Mouse (Mus musculus) hindbrain, postnatal 0 days (tissue): ENCODE measurements at regions not wholly inside any gene's neighbourhood (a gene's known extent, or its start where the extent isn't known, plus 50 kb on each side); places are given as distances from the start of the nearest gene placed in this dataset.

ENCODE experiments used
- ATAC-seq: fragments of 200-750 bp; cut with Nextera tagmentation; 2 replicates; pipeline ENCODE4 v1.8.0; 2017; ENCODE audit warnings: mild to moderate bottlenecking, moderate TSS enrichment, moderate library complexity
- DNase-seq: peaks from one replicate; pipeline ENCODE4 v3.0.0-alpha.2; 2015; ENCODE audit warnings: low spot score
- H3K27ac ChIP-seq: fragments of 300-500 bp; sonication (generic); 2 replicates; pipeline ENCODE4 v1.5.1; 2014; ENCODE audit warnings: mild to moderate bottlenecking
- H3K27me3 ChIP-seq: fragments of 300-500 bp; sonication (generic); 2 replicates; pipeline ENCODE4 v1.6.1; 2014; ENCODE audit warnings: low read length, mixed read lengths; ENCODE audit not compliant: insufficient read depth
- H3K36me3 ChIP-seq: fragments of 300-500 bp; sonication (generic); 2 replicates; pipeline ENCODE4 v1.6.1; 2014; ENCODE audit warnings: low read length, mixed read lengths; ENCODE audit not compliant: insufficient read depth
- H3K4me1 ChIP-seq: fragments of 300-500 bp; sonication (generic); 2 replicates; pipeline ENCODE4 v1.6.1; 2014; ENCODE audit warnings: antibody characterized with exemption, low read length, mixed read lengths; ENCODE audit not compliant: insufficient read depth
- H3K4me2 ChIP-seq: fragments of 300-500 bp; sonication (generic); 2 replicates; pipeline ENCODE4 v1.6.1; 2014; ENCODE audit warnings: low read depth, mild to moderate bottlenecking, low read length, moderate library complexity, mixed read lengths
- H3K4me3 ChIP-seq: fragments of 300-500 bp; sonication (generic); 2 replicates; pipeline ENCODE4 v1.5.1; 2014; ENCODE audit warnings: low read length
- H3K9ac ChIP-seq: fragments of 300-500 bp; sonication (generic); replicated peaks from 2 replicates; pipeline ENCODE4 v1.6.1; 2014; ENCODE audit warnings: mild to moderate bottlenecking, low read length, moderate library complexity, mixed read lengths
- H3K9me3 ChIP-seq: fragments of 300-500 bp; sonication (generic); 2 replicates; pipeline ENCODE4 v1.6.1; 2016; ENCODE audit warnings: low read length, mixed read lengths
- CTCF ChIP-seq: IDR thresholded peaks from 2 replicates; pipeline ENCODE4 v1.5.1; 2016; ENCODE audit warnings: antibody characterized with exemption, control low read depth, low read depth
- WGBS: fragments of 180-500 bp; shearing (Covaris S2); extraction: QIAGEN DNeasy Blood & Tissue Kit; methylation state at CpG from one replicate; pipeline ENCODE4 v1.1.7; 2014; 5-methylcytosine and 5-hydroxymethylcytosine counted together

- Histone ChIP-seq H3K4me1 (no peaks in the 10 kb centered on the region), H3K36me3 (no peaks in the 10 kb centered on the region), H3K27me3 (no peaks in the 10 kb centered on the region), H3K27ac (no peak overlapping the region), H3K9me3 (no peaks in the 10 kb centered on the region), H3K4me2 (no peak overlapping the region), H3K9ac (no peak overlapping the region), H3K4me3 (no peak overlapping the region)
- no peak for DNase-seq
- 59% methylated on average over 4 of the region's 4 CpGs for WGBS
- TF ChIP-seq CTCF: no peak
- no peak for ATAC-seq
These were observed 192.3 kb upstream of the B430218F22Rik start for GRCm38 (mm10) chr13:118193951-118194696.

- H3K9me3 ChIP-seq: no peaks in the 10 kb centered on the region
- H3K4me1 ChIP-seq: no peaks in the 10 kb centered on the region
- ATAC-seq (no peak), DNase-seq (peak; percentile 10)
- H3K9ac ChIP-seq: no peak overlapping the region
- no peak overlapping the region for H3K27ac ChIP-seq
- H3K4me2 ChIP-seq: no peak overlapping the region
- no peak for TF ChIP-seq CTCF
- H3K27me3 ChIP-seq: no peaks in the 10 kb centered on the region
- H3K36me3 ChIP-seq: no peaks in the 10 kb centered on the region
- H3K4me3 ChIP-seq: no peak overlapping the region
These were observed 178.3 kb upstream of the B430218F22Rik start for GRCm38 (mm10) chr13:118208146-118208545.

- DNase-seq (peak; percentile 82), ATAC-seq (no peak)
- no peaks in the 10 kb centered on the region for H3K36me3 ChIP-seq
- H3K27me3 ChIP-seq: no peaks in the 10 kb centered on the region
- H3K4me3 ChIP-seq: no peak overlapping the region
- 32% methylated on average over 3 of the region's 3 CpGs for WGBS
- no peaks in the 10 kb centered on the region for H3K4me1 ChIP-seq
- peak; percentile 57 for TF ChIP-seq CTCF
- no peak overlapping the region for H3K27ac ChIP-seq
- H3K9ac ChIP-seq: no peak overlapping the region
- H3K4me2 ChIP-seq: no peak overlapping the region
- H3K9me3 ChIP-seq: no peaks in the 10 kb centered on the region
These were observed 159.1 kb upstream of the B430218F22Rik start for GRCm38 (mm10) chr13:118227354-118227753.

GRCm38 (mm10) chr13:118237968-118238367, 148.5 kb upstream of the B430218F22Rik start:
- WGBS: 85% methylated on average over 1 of the region's 1 CpGs
- Histone ChIP-seq H3K9ac (no peak overlapping the region), H3K36me3 (no peaks in the 10 kb centered on the region), H3K27ac (no peak overlapping the region), H3K4me1 (no peaks in the 10 kb centered on the region), H3K27me3 (no peaks in the 10 kb centered on the region), H3K4me3 (no peak overlapping the region), H3K9me3 (no peaks in the 10 kb centered on the region), H3K4me2 (no peak overlapping the region)
- DNase-seq: no peak
- ATAC-seq: no peak
- TF ChIP-seq CTCF: no peak

GRCm38 (mm10) chr13:118244680-118245079, 141.8 kb upstream of the B430218F22Rik start:
- no peak overlapping the region for H3K9ac ChIP-seq
- no peak for TF ChIP-seq CTCF
- no peaks in the 10 kb centered on the region for H3K9me3 ChIP-seq
- 72% methylated on average over 3 of the region's 3 CpGs for WGBS
- H3K4me2 ChIP-seq: no peak overlapping the region
- H3K36me3 ChIP-seq: no peaks in the 10 kb centered on the region
- ATAC-seq (no peak), DNase-seq (no peak)
- H3K27ac ChIP-seq: no peak overlapping the region
- no peaks in the 10 kb centered on the region for H3K27me3 ChIP-seq
- H3K4me3 ChIP-seq: no peak overlapping the region
- no peaks in the 10 kb centered on the region for H3K4me1 ChIP-seq

GRCm38 (mm10) chr13:118245546-118245945, 140.9 kb upstream of the B430218F22Rik start:
- no peak overlapping the region for H3K9ac ChIP-seq
- WGBS: 51% methylated on average over 2 of the region's 2 CpGs
- H3K36me3 ChIP-seq: no peaks in the 10 kb centered on the region
- no peak overlapping the region for H3K4me3 ChIP-seq
- no peak overlapping the region for H3K27ac ChIP-seq
- H3K4me2 ChIP-seq: no peak overlapping the region
- H3K9me3 ChIP-seq: no peaks in the 10 kb centered on the region
- DNase-seq (no peak), ATAC-seq (no peak)
- H3K27me3 ChIP-seq: no peaks in the 10 kb centered on the region
- no peak for TF ChIP-seq CTCF
- H3K4me1 ChIP-seq: no peaks in the 10 kb centered on the region

- H3K36me3 ChIP-seq: no peaks in the 10 kb centered on the region
- ATAC-seq (no peak), DNase-seq (no peak)
- no peaks in the 10 kb centered on the region for H3K4me1 ChIP-seq
- no peaks in the 10 kb centered on the region for H3K27me3 ChIP-seq
- no peak overlapping the region for H3K4me3 ChIP-seq
- WGBS: 54% methylated on average over 4 of the region's 4 CpGs
- H3K4me2 ChIP-seq: no peak overlapping the region
- H3K27ac ChIP-seq: no peak overlapping the region
- no peak overlapping the region for H3K9ac ChIP-seq
- TF ChIP-seq CTCF: no peak
- H3K9me3 ChIP-seq: no peaks in the 10 kb centered on the region
These were observed 126.8 kb upstream of the B430218F22Rik start for GRCm38 (mm10) chr13:118259606-118260005.
